Mouse (Mus musculus) cerebral cortex, adult 2 months (tissue): ENCODE results near the gene Map1b.

Experiments
- WGBS: fragments of 180-500 bp; shearing (Covaris S2); methylation state at CpG from one replicate; pipeline ENCODE4 v1.1.7; 2018; 5-methylcytosine and 5-hydroxymethylcytosine counted together

Map1b gene

GRCm38 (mm10) chr13:99489175-99489574 lies 27.2 kb downstream of the Map1b start:
- 63% methylated on average over 5 of the region's 5 CpGs for WGBS

- WGBS: 77% methylated on average over 9 of the region's 9 CpGs
These were observed 30.5 kb downstream of the Map1b start for GRCm38 (mm10) chr13:99485861-99486260.

- WGBS: 43% methylated on average over 7 of the region's 7 CpGs
These were observed 31.0 kb downstream of the Map1b start for GRCm38 (mm10) chr13:99485331-99485733.

GRCm38 (mm10) chr13:99484905-99485304 lies 31.4 kb downstream of the Map1b start:
- WGBS: 49% methylated on average over 10 of the region's 10 CpGs

GRCm38 (mm10) chr13:99475488-99475887 lies 40.9 kb downstream of the Map1b start:
- 13% methylated on average over 6 of the region's 6 CpGs for WGBS

- WGBS: 26% methylated on average over 5 of the region's 5 CpGs
These were observed 41.3 kb downstream of the Map1b start for GRCm38 (mm10) chr13:99475033-99475432.

- WGBS: 46% methylated on average over 7 of the region's 7 CpGs
These were observed 42.2 kb downstream of the Map1b start for GRCm38 (mm10) chr13:99474108-99474507.

- 76% methylated on average over 9 of the region's 9 CpGs for WGBS
These were observed 44.3 kb downstream of the Map1b start for GRCm38 (mm10) chr13:99472028-99472427.

- WGBS: 55% methylated on average over 7 of the region's 7 CpGs
These were observed 46.3 kb downstream of the Map1b start for GRCm38 (mm10) chr13:99470084-99470483.

- 71% methylated on average over 2 of the region's 2 CpGs for WGBS
These were observed 48.1 kb downstream of the Map1b start for GRCm38 (mm10) chr13:99468267-99468666.

GRCm38 (mm10) chr13:99466811-99467315 lies 49.5 kb downstream of the Map1b start:
- WGBS: 60% methylated on average over 6 of the region's 6 CpGs

- 65% methylated on average over 2 of the region's 2 CpGs for WGBS
These were observed 50.3 kb downstream of the Map1b start for GRCm38 (mm10) chr13:99466064-99466463.

GRCm38 (mm10) chr13:99464551-99464950 lies 51.8 kb downstream of the Map1b start:
- 61% methylated on average over 4 of the region's 4 CpGs for WGBS

GRCm38 (mm10) chr13:99461886-99462285 lies 54.5 kb downstream of the Map1b start:
- WGBS: 56% methylated on average over 4 of the region's 4 CpGs

GRCm38 (mm10) chr13:99459612-99460011 lies 56.7 kb downstream of the Map1b start:
- 53% methylated on average over 4 of the region's 4 CpGs for WGBS

GRCm38 (mm10) chr13:99458658-99459386 lies 57.5 kb downstream of the Map1b start:
- WGBS: 40% methylated on average over 12 of the region's 12 CpGs

- WGBS: 69% methylated on average over 7 of the region's 7 CpGs
These were observed 61.4 kb downstream of the Map1b start for GRCm38 (mm10) chr13:99454977-99455376.

GRCm38 (mm10) chr13:99452444-99452843 lies 63.9 kb downstream of the Map1b start:
- 71% methylated on average over 3 of the region's 3 CpGs for WGBS

- WGBS: 44% methylated on average over 5 of the region's 5 CpGs
These were observed 65.1 kb downstream of the Map1b start for GRCm38 (mm10) chr13:99451276-99451675.

GRCm38 (mm10) chr13:99450766-99451165 lies 65.6 kb downstream of the Map1b start:
- WGBS: 36% methylated on average over 7 of the region's 7 CpGs

GRCm38 (mm10) chr13:99449547-99449946 lies 66.8 kb downstream of the Map1b start:
- 84% methylated on average over 4 of the region's 4 CpGs for WGBS

- WGBS: 47% methylated on average over 4 of the region's 4 CpGs
These were observed 68.1 kb downstream of the Map1b start for GRCm38 (mm10) chr13:99448278-99448677.

- WGBS: 16% methylated on average over 11 of the region's 11 CpGs
These were observed 68.7 kb downstream of the Map1b start for GRCm38 (mm10) chr13:99447403-99448199.
